Mouse (Mus musculus) limb, embryonic 15.5 days (tissue): ENCODE measurements at regions not wholly inside any gene's neighbourhood (a gene's known extent, or its start where the extent isn't known, plus 50 kb on each side); places are given as distances from the start of the nearest gene placed in this dataset.

ENCODE experiments used
- ATAC-seq: fragments of 200-750 bp; cut with Nextera tagmentation; 2 replicates; pipeline ENCODE4 v1.8.0; 2017; ENCODE audit warnings: low read depth, moderate TSS enrichment; ENCODE audit not compliant: insufficient number of reproducible peaks, low FRiP score, low TSS enrichment
- H3K27ac ChIP-seq: fragments of 300-500 bp; sonication (generic); 2 replicates; pipeline ENCODE4 v1.5.1; 2015; ENCODE audit warnings: moderate library complexity, mild to moderate bottlenecking, inconsistent platforms
- H3K27me3 ChIP-seq: fragments of 300-500 bp; sonication (generic); 2 replicates; pipeline ENCODE4 v1.6.1; 2015; ENCODE audit warnings: inconsistent platforms
- H3K36me3 ChIP-seq: fragments of 300-500 bp; sonication (generic); 2 replicates; pipeline ENCODE4 v1.6.1; 2015; ENCODE audit warnings: inconsistent platforms
- H3K4me1 ChIP-seq: fragments of 300-500 bp; sonication (generic); 2 replicates; pipeline ENCODE4 v1.6.1; 2015; ENCODE audit warnings: inconsistent platforms
- H3K4me2 ChIP-seq: fragments of 300-500 bp; sonication (generic); 2 replicates; pipeline ENCODE4 v1.6.1; 2015; ENCODE audit warnings: mild to moderate bottlenecking, inconsistent platforms
- H3K4me3 ChIP-seq: fragments of 300-500 bp; sonication (generic); 2 replicates; pipeline ENCODE4 v1.5.1; 2015; ENCODE audit warnings: mild to moderate bottlenecking, inconsistent platforms
- H3K9ac ChIP-seq: fragments of 300-500 bp; sonication (generic); 2 replicates; pipeline ENCODE4 v1.6.1; 2015; ENCODE audit warnings: inconsistent platforms
- H3K9me3 ChIP-seq: fragments of 300-500 bp; sonication (generic); 2 replicates; pipeline ENCODE4 v1.6.1; 2016; ENCODE audit warnings: inconsistent platforms
- WGBS: fragments of 180-500 bp; shearing (Covaris S2); methylation state at CpG from one replicate; pipeline ENCODE4 v1.1.7; 2015; 5-methylcytosine and 5-hydroxymethylcytosine counted together

GRCm38 (mm10) chr9:85400600-85401313 lies 73.6 kb upstream of the Tent5a start:
- WGBS: 26% methylated on average over 12 of the region's 12 CpGs
- Histone ChIP-seq H3K4me3 (no peak overlapping the region), H3K27me3 (no peaks in the 10 kb centered on the region), H3K36me3 (no peaks in the 10 kb centered on the region), H3K9ac (no peak overlapping the region), H3K4me2 (no peak overlapping the region), H3K4me1 (no peaks in the 10 kb centered on the region), H3K27ac (no peak overlapping the region), H3K9me3 (no peaks in the 10 kb centered on the region)
- no peak for ATAC-seq

GRCm38 (mm10) chr9:85394975-85395374 lies 67.8 kb upstream of the Tent5a start:
- ATAC-seq: no peak

GRCm38 (mm10) chr9:85391283-85391682 lies 64.1 kb upstream of the Tent5a start:
- Histone ChIP-seq H3K4me3 (no peak overlapping the region), H3K9ac (no peak overlapping the region), H3K27me3 (no peaks in the 10 kb centered on the region), H3K27ac (no peak overlapping the region), H3K36me3 (no peaks in the 10 kb centered on the region), H3K9me3 (no peaks in the 10 kb centered on the region), H3K4me2 (no peak overlapping the region), H3K4me1 (no peaks in the 10 kb centered on the region)
- no peak for ATAC-seq
- WGBS: 82% methylated on average over 2 of the region's 2 CpGs

More at GRCm38 (mm10) chr9:85394975-85395374, 67.8 kb upstream of the Tent5a start:
- Histone ChIP-seq H3K36me3 (no peaks in the 10 kb centered on the region), H3K4me3 (no peak overlapping the region), H3K27ac (no peak overlapping the region), H3K9me3 (no peaks in the 10 kb centered on the region), H3K4me2 (no peak overlapping the region), H3K9ac (no peak overlapping the region), H3K27me3 (no peaks in the 10 kb centered on the region), H3K4me1 (no peaks in the 10 kb centered on the region)
- 50% methylated on average over 6 of the region's 6 CpGs for WGBS

GRCm38 (mm10) chr9:85388775-85389393 lies 61.7 kb upstream of the Tent5a start:
- no peak for ATAC-seq
- 80% methylated on average over 7 of the region's 7 CpGs for WGBS

GRCm38 (mm10) chr9:85382413-85382812 lies 55.3 kb upstream of the Tent5a start:
- no peak overlapping the region for H3K9ac ChIP-seq
- no peaks in the 10 kb centered on the region for H3K27me3 ChIP-seq
- 81% methylated on average over 2 of the region's 2 CpGs for WGBS
- no peaks in the 10 kb centered on the region for H3K36me3 ChIP-seq
- no peak overlapping the region for H3K4me2 ChIP-seq
- H3K4me1 ChIP-seq: no peaks in the 10 kb centered on the region
- no peak overlapping the region for H3K4me3 ChIP-seq
- H3K9me3 ChIP-seq: no peaks in the 10 kb centered on the region
- ATAC-seq: no peak
- no peak overlapping the region for H3K27ac ChIP-seq

More at GRCm38 (mm10) chr9:85388775-85389393, 61.7 kb upstream of the Tent5a start:
- Histone ChIP-seq H3K9ac (no peak overlapping the region), H3K36me3 (no peaks in the 10 kb centered on the region), H3K27me3 (no peaks in the 10 kb centered on the region), H3K27ac (no peak overlapping the region), H3K4me3 (no peak overlapping the region), H3K4me2 (no peak overlapping the region), H3K4me1 (no peaks in the 10 kb centered on the region), H3K9me3 (no peaks in the 10 kb centered on the region)

GRCm38 (mm10) chr9:85380756-85381155 lies 53.6 kb upstream of the Tent5a start:
- no peak for ATAC-seq
- H3K4me1 ChIP-seq: no peaks in the 10 kb centered on the region
- H3K9ac ChIP-seq: no peak overlapping the region
- no peaks in the 10 kb centered on the region for H3K27me3 ChIP-seq
- H3K27ac ChIP-seq: no peak overlapping the region
- no peak overlapping the region for H3K4me3 ChIP-seq
- no peaks in the 10 kb centered on the region for H3K36me3 ChIP-seq
- 75% methylated on average over 5 of the region's 5 CpGs for WGBS
- no peak overlapping the region for H3K4me2 ChIP-seq
- no peaks in the 10 kb centered on the region for H3K9me3 ChIP-seq

GRCm38 (mm10) chr9:85379135-85379534 lies 52.0 kb upstream of the Tent5a start:
- Histone ChIP-seq H3K4me1 (no peaks in the 10 kb centered on the region), H3K9ac (no peak overlapping the region), H3K4me2 (no peak overlapping the region), H3K4me3 (no peak overlapping the region), H3K9me3 (no peaks in the 10 kb centered on the region), H3K27ac (no peak overlapping the region), H3K27me3 (no peaks in the 10 kb centered on the region), H3K36me3 (no peaks in the 10 kb centered on the region)
- WGBS: 68% methylated on average over 2 of the region's 2 CpGs
- ATAC-seq: no peak
